Mouse (Mus musculus) midbrain, embryonic 14.5 days (tissue): Measurements from ENCODE around the gene Lrrc72. TPM values are rescaled to one million over a fixed set of nuclear protein-coding genes. Genes with fewer than 3 reads are reported as not detected.

Experiments
- ATAC-seq: fragments of 200-750 bp; cut with Nextera tagmentation; 2 replicates; pipeline ENCODE4 v1.8.0; 2017; ENCODE audit warnings: moderate number of reproducible peaks, moderate library complexity; ENCODE audit not compliant: low FRiP score, low TSS enrichment
- DNase-seq: peaks from one replicate; pipeline ENCODE4 v3.0.0-alpha.2; 2015
- H3K27ac ChIP-seq: fragments of 300-500 bp; sonication (generic); replicated peaks from 2 replicates; pipeline ENCODE4 v1.5.1; 2014; ENCODE audit warnings: mild to moderate bottlenecking, low read depth, low read length, moderate library complexity
- H3K27me3 ChIP-seq: fragments of 300-500 bp; sonication (generic); 2 replicates; pipeline ENCODE4 v1.6.1; 2014; ENCODE audit warnings: low read length, control low read depth, mixed read lengths; ENCODE audit not compliant: control insufficient read depth, insufficient read depth
- H3K36me3 ChIP-seq: fragments of 300-500 bp; sonication (generic); 2 replicates; pipeline ENCODE4 v1.6.1; 2014; ENCODE audit warnings: low read length, control low read depth; ENCODE audit not compliant: control insufficient read depth, insufficient read depth
- H3K4me1 ChIP-seq: fragments of 300-500 bp; sonication (generic); 2 replicates; pipeline ENCODE4 v1.6.1; 2014; ENCODE audit warnings: mild to moderate bottlenecking, antibody characterized with exemption, low read length, control low read depth; ENCODE audit not compliant: control insufficient read depth, insufficient read depth
- H3K4me2 ChIP-seq: fragments of 300-500 bp; sonication (generic); 2 replicates; pipeline ENCODE4 v1.6.1; 2014; ENCODE audit warnings: mild to moderate bottlenecking, low read length, moderate library complexity
- H3K4me3 ChIP-seq: fragments of 300-500 bp; sonication (generic); replicated peaks from 2 replicates; pipeline ENCODE4 v1.5.1; 2014; ENCODE audit warnings: low read depth, low read length
- H3K9ac ChIP-seq: fragments of 300-500 bp; sonication (generic); replicated peaks from 2 replicates; pipeline ENCODE4 v1.6.1; 2014; ENCODE audit warnings: mild to moderate bottlenecking, low read length, moderate library complexity
- H3K9me3 ChIP-seq: fragments of 300-500 bp; sonication (generic); 2 replicates; pipeline ENCODE4 v1.6.1; 2016; ENCODE audit warnings: low read length, control low read depth, mixed read lengths; ENCODE audit not compliant: control insufficient read depth
- WGBS: fragments of 180-500 bp; shearing (Covaris S2); extraction: QIAGEN DNeasy Blood & Tissue Kit; methylation state at CpG from one replicate; pipeline ENCODE4 v1.1.7; 2014; 5-methylcytosine and 5-hydroxymethylcytosine counted together
- polyA plus RNA-seq: library from polyadenylated mRNA; unstranded; fragments of >200 nt; fragmentation: Nextera tagmentation; extraction: Ambion mirVana; gene quantifications from 2 replicates; pipeline ENCODE4 v1.2.1, GENCODE M21; 2014

Lrrc72 gene
- polyA plus RNA-seq, 1 experiment from 2014 or later, result not detected

- no peaks in the 10 kb centered on the region for H3K9me3 ChIP-seq
- H3K27ac ChIP-seq, result no peak overlapping the region
- H3K36me3 ChIP-seq, result peaks cover 15% of the 10 kb centered on the region
- no peak for ATAC-seq
- H3K4me1 ChIP-seq, result no peaks in the 10 kb centered on the region
- DNase-seq, result no peak
- H3K27me3 ChIP-seq, result no peaks in the 10 kb centered on the region
- no peak overlapping the region for H3K4me3 ChIP-seq
- no peak overlapping the region for H3K4me2 ChIP-seq
- H3K9ac ChIP-seq, result no peak overlapping the region
- WGBS, result 52% methylated on average over 1 of the region's 1 CpGs
Observed at GRCm38 (mm10) chr12:36165299-36165698, 87.9 kb downstream of the Lrrc72 start.

DNA sequence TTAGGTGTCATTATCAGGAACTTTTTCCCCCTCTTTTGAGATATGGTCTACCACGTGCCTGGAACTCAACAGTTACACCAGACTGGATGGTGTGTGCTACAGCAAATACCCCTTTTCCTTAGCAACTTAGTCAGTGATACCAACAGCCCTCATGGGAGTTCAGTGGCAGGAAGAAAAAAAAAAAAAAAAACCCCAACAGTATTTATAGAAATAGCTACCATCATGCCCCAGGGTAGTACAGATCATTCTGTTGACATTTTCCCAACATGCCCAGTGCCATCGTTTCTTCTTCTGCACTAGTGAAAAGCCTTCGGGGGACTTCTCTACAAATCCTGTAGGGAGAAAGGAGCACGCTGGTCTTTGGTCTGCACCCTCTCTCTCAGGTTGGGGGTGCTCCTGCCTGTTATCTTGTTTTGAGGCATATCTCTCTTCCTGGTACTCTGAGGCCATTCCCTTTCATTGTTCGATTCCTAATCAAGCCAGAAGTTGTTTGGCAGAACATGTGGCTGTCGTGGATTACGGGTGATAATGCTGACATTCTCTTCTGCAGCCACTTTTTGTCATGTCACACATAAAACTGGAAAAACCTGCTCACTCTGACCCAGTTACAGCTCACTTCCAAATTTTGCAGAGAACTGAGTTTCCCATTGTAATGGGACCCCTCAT is 88.9 kb downstream of the Lrrc72 start:
- Histone ChIP-seq H3K4me2 (no peak overlapping the region), H3K4me1 (no peaks in the 10 kb centered on the region), H3K9me3 (no peaks in the 10 kb centered on the region), H3K4me3 (no peak overlapping the region), H3K27me3 (no peaks in the 10 kb centered on the region), H3K36me3 (peaks cover 14% of the 10 kb centered on the region; the same call in 1 of the 2 replicates), H3K27ac (no peak overlapping the region), H3K9ac (no peak overlapping the region)
- WGBS, result 88% methylated on average over 7 of the region's 7 CpGs
- no peak for ATAC-seq
- no peak for DNase-seq

Other genes starting within 250 kb of the Lrrc72 start
- gene Tspan13, start 210.9 kb downstream of the Lrrc72 start, polyA plus RNA-seq, result 348 and 411 TPM in 2 replicates
- 73.0 and 74.0 TPM in 2 replicates for gene Ankmy2, start 96.3 kb downstream of the Lrrc72 start, polyA plus RNA-seq
- 436 and 484 TPM in 2 replicates for gene Bzw2, start 95.3 kb downstream of the Lrrc72 start, polyA plus RNA-seq
- 4.8 and 6.6 TPM in 2 replicates for gene Sostdc1, start 60.7 kb upstream of the Lrrc72 start, polyA plus RNA-seq
- gene Ispd, start 128.1 kb upstream of the Lrrc72 start, polyA plus RNA-seq, result 10.7 and 13.1 TPM in 2 replicates
- 2.6 and 4.4 TPM in 2 replicates for gene D630036H23Rik, start 128.8 kb upstream of the Lrrc72 start, polyA plus RNA-seq